Mouse (Mus musculus) retina, postnatal 1 day (tissue): ENCODE data around the gene Gipc2.

Experiments
- DNase-seq: peaks from one replicate; pipeline ENCODE4 v3.0.0-alpha.2; 2012

Gipc2 gene

DNA sequence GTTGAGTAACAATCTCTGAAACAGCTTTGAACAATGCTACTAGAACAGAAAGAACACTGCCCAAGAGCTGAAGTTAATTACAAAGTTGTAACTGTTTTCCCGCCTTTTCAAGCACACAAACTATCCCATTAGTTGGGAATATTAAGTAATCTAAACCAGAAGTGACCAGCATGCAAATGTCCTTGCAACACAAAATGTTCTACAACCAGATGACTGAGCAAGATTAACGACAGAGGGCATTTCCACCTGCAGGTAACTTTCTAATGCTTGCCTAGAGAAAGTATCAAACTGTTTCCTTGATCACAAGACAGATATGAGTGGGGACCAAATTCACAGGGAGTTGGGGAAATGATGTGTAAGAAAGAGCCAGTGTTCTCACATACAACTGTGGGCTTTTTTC is 101.9 kb downstream of the Gipc2 start:
- no peak for DNase-seq

DNA sequence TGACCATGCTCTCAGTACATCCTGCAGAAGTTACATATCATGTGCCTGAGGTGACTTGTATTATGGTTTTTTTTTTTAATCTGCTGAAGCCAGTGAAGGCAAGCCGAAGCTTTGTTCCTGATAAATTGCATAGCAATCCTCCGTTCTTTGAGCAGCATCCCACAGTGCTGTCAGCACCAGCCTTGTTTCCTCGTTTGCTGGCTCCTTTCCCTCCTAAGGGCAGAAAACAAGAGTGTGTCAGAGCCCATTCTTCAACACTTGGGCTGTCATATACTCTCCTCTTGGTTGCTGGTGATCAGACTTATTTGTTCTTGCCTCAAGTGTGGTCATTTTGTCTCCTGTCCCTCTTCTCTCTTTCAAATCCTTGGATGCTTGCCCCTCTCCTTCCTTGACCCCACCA is 103.2 kb downstream of the Gipc2 start:
- DNase-seq = no peak

GRCm38 (mm10) chr3:152061145-152061544 is 104.9 kb downstream of the Gipc2 start:
- no peak for DNase-seq

DNA sequence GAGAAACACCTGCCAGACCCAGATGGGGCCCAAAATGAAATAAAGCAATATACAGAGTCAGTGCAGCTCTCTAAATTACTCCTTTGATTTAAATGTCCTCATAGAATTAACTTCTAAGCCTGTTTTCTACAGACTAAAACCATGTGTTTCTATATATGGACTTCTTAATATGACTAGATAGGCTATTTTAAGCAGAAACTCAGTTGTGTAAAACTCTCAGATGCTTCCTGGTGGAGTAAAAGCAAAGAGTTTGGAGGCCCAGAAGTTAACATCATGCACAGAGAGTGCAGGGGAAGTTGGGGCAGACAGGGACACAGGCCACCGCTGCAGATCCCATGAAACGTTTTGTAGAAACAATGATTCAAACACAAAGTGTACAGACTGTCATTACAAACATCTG is 107.8 kb downstream of the Gipc2 start:
- DNase-seq = no peak

- peak; percentile 51 for DNase-seq
Observed at GRCm38 (mm10) chr3:152054260-152054659, 111.8 kb downstream of the Gipc2 start.

DNA sequence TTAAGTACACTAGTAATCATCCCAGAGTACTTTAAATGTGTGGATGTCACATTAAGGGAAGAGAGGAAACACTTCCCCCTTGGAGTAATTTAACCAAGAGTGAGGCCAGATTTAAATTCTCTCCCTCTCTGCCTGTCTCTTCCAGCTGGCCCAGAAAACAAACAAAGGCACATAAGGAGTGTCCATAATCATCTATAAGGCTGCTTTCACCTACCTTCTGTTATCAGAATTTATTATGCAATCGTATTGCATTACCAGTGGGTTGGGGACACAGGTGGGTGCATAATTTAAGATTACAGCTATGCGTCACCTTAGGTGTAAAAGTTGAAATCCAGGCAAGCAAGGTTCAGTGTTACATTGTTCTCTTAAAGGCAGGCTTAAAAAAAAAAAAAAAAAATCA is 114.1 kb downstream of the Gipc2 start:
- DNase-seq = no peak

DNA sequence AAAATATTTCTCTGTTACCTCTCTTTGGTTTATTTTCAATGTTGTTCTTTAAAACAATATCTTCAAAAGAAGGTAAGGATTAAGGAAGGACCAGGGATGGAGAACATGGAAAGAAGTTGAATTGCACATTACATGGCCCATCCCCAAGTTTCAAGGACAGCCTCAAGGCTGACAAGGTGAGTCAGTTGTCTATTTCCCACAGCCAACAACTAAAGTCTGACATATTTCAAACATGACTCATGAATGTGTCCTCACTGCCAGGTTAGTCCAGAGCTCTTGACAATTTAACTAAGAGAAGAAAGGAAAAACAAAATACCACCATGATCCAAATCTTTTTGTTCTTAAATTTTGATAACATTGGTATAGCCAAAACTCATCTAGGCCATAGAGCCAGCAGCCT is 118.1 kb downstream of the Gipc2 start:
- DNase-seq = no peak

- no peak for DNase-seq
Observed at GRCm38 (mm10) chr3:152046895-152047294, 119.1 kb downstream of the Gipc2 start.
